Mouse (Mus musculus) CH12F3 (cell line): ENCODE data around the gene Hyou1.
"Not testable (repeated sequence)": the region's sequence is repeated elsewhere in the genome, so short reads cannot be mapped to it uniquely, and the experiment has no call there.

ENCODE experiments used
- in situ Hi-C: fragments of 300-500 bp; cut with MboI; formaldehyde crosslinking; loops from 2 replicates; pipeline ENCODE4 v1.14.3; 2020; ENCODE audit warnings: low sequenced_read_pairs

Hyou1 gene

GRCm38 (mm10) chr9:44348546-44348945, 30.7 kb upstream of the Hyou1 start:
- in situ Hi-C loops, result no loop called here

- in situ Hi-C loops, result no loop called here
Measured at GRCm38 (mm10) chr9:44351396-44351795, 27.9 kb upstream of the Hyou1 start.

- in situ Hi-C loops, result no loop called here
Measured at GRCm38 (mm10) chr9:44352337-44352736, 27.0 kb upstream of the Hyou1 start.

GRCm38 (mm10) chr9:44353142-44353541, 26.1 kb upstream of the Hyou1 start:
- in situ Hi-C loops, result no loop called here

- in situ Hi-C loops, result no loop called here
Measured at GRCm38 (mm10) chr9:44357207-44357606, 22.1 kb upstream of the Hyou1 start.

GRCm38 (mm10) chr9:44361190-44361917, 17.9 kb upstream of the Hyou1 start, which contains the start of gene Vps11:
Gene Vps11, minus strand, starts transcription at chr9:44361670.
- in situ Hi-C loops, result no loop called here

GRCm38 (mm10) chr9:44361931-44362330, 17.4 kb upstream of the Hyou1 start:
- in situ Hi-C loops, result not testable (repeated sequence)

GRCm38 (mm10) chr9:44364480-44364879, 14.8 kb upstream of the Hyou1 start:
- in situ Hi-C loops, result no loop called here

GRCm38 (mm10) chr9:44373386-44373785, 5.9 kb upstream of the Hyou1 start:
- in situ Hi-C loops, result no loop called here

- in situ Hi-C loops, result no loop called here
Measured at GRCm38 (mm10) chr9:44376141-44376540, 3.1 kb upstream of the Hyou1 start.

GRCm38 (mm10) chr9:44377335-44377734, 2.0 kb upstream of the Hyou1 start:
- in situ Hi-C loops, result not testable (repeated sequence)

GRCm38 (mm10) chr9:44378153-44378730, 1.0 kb upstream of the Hyou1 start:
- in situ Hi-C loops, result no loop called here

GRCm38 (mm10) chr9:44379862-44380261, 572 bp downstream of the Hyou1 start:
- in situ Hi-C loops, result no loop called here

GRCm38 (mm10) chr9:44384596-44384995, 5.3 kb downstream of the Hyou1 start:
- in situ Hi-C loops, result no loop called here

GRCm38 (mm10) chr9:44387221-44387620, 7.9 kb downstream of the Hyou1 start:
- in situ Hi-C loops, result no loop called here

GRCm38 (mm10) chr9:44389273-44389672, 10.0 kb downstream of the Hyou1 start:
- in situ Hi-C loops, result no loop called here

- in situ Hi-C loops, result no loop called here
Measured at GRCm38 (mm10) chr9:44391466-44391865, 12.2 kb downstream of the Hyou1 start.

GRCm38 (mm10) chr9:44396684-44397411, 17.6 kb downstream of the Hyou1 start, which contains the start of gene Slc37a4:
Gene Slc37a4, plus strand, starts transcription at chr9:44396852.
- in situ Hi-C loops, result no loop called here

- in situ Hi-C loops, result no loop called here
Measured at GRCm38 (mm10) chr9:44398087-44398486, 18.8 kb downstream of the Hyou1 start.

- in situ Hi-C loops, result no loop called here
Measured at GRCm38 (mm10) chr9:44398551-44398950, 19.3 kb downstream of the Hyou1 start.

- in situ Hi-C loops, result no loop called here
Measured at GRCm38 (mm10) chr9:44399114-44399794, 20.0 kb downstream of the Hyou1 start.
